Comparison of ENCODE assay signal across 8 mouse cellular contexts in genomic region chr5:122157827-122158381, GRCm38 (mm10). TPM values are rescaled to one million over a fixed set of nuclear protein-coding genes. Genes with fewer than 3 reads are reported as not detected.
DNase-seq lines count a peak whose midpoint lies in the region; ATAC-seq lines count a peak whose summit lies in the region.

Gene Ppp1cc, plus strand, starts transcription at chr5:122158278.

- H3K4me1 ChIP-seq in hindbrain, embryonic 11.5 days (replicated peaks; ENCODE audit: control insufficient read depth, insufficient read depth, low read length), result peaks cover 13% of the 10 kb centered on the region; the same call in 1 of the 2 replicates

- peak within 1 kb of the TSS; percentile 83 for H3K4me2 ChIP-seq in hindbrain, embryonic 11.5 days (replicated peaks; ENCODE audit: low read depth, low read length)

- H3K4me3 ChIP-seq in hindbrain, embryonic 11.5 days (ENCODE audit: low read depth, low read length), result peak within 1 kb of the TSS; percentile 88

- peak within 1 kb of the TSS; percentile 82 for H3K27ac ChIP-seq in hindbrain, embryonic 11.5 days (ENCODE audit: low read depth, low read length)

- H3K27me3 ChIP-seq in hindbrain, embryonic 11.5 days (ENCODE audit: control insufficient read depth, insufficient read depth, low read length), result no peaks in the 10 kb centered on the region

- H3K36me3 ChIP-seq in hindbrain, embryonic 11.5 days (ENCODE audit: control insufficient read depth, insufficient read depth, low read length), result no peaks in the 10 kb centered on the region

- 0% methylated on average over 42 of the region's 54 CpGs for WGBS in hindbrain, embryonic 11.5 days

- DNase-seq in MN1 (ENCODE audit: low spot score), result peak; percentile 91
- DNase-seq in cerebellum, adult 8-10 months, result peak; percentile 87
- peak; percentile 74 to 91 for DNase-seq in frontal cortex, adult 2 months (ENCODE audit: extremely low spot score in 1 of 2, low spot score in 1 of 2)
- peak; percentile 97 for DNase-seq in hindbrain, embryonic 11.5 days (ENCODE audit: low spot score)
- peak; percentile 83 to 86 for DNase-seq in layer of hippocampus, postnatal 25 days (ENCODE audit: extremely low spot score in 1 of 2, low spot score in 1 of 2)
- peak; percentile 93 for DNase-seq in lung, postnatal 25 days (ENCODE audit: low spot score)
- DNase-seq in retina, embryonic 14.5 days (ENCODE audit: low spot score), result peak; percentile 97
- DNase-seq in thymus, postnatal 4 days, result peak; percentile 96

- H3K9me3 ChIP-seq in hindbrain, embryonic 11.5 days (ENCODE audit: control insufficient read depth, low read length), result no peaks in the 10 kb centered on the region

- peak within 1 kb of the TSS; percentile 93 for H3K9ac ChIP-seq in hindbrain, embryonic 11.5 days (ENCODE audit: low read depth, low read length)

- ATAC-seq in hindbrain, embryonic 11.5 days (ENCODE audit: low FRiP score), result peak; percentile 90

RNA-seq across cellular contexts. Expression of gene Ppp1cc, which starts in this region (rescaled TPM):
- polyA plus RNA-seq in frontal cortex, adult 2 months (2012; rRNA removed), result 365 and 386 TPM in 2 replicates
- polyA plus RNA-seq in hindbrain, embryonic 11.5 days (2014; fragmentation: Nextera tagmentation; extraction: Ambion mirVana), result 293 and 305 TPM in 2 replicates
- total RNA-seq in layer of hippocampus, postnatal 25 days (2021), result 100 to 1,000 TPM; 208 to 211 TPM

Comparison
In these comparisons a context has a peak if more than half of its experiments do, and no peak if none do; other contexts are left out.
1. Peak in every context shown above with its lines: DNase-seq, ATAC-seq, H3K4me3 ChIP-seq and H3K27ac ChIP-seq.